Mouse (Mus musculus) kidney, adult 11 months (tissue): Measurements from ENCODE around the gene Mcrip1.
"Not testable (repeated sequence)": the region's sequence is repeated elsewhere in the genome, so short reads cannot be mapped to it uniquely, and the experiment has no call there.

ENCODE experiments used
- DNase-seq: peaks from one replicate; pipeline ENCODE4 v3.0.0; 2022

Mcrip1 gene

DNA sequence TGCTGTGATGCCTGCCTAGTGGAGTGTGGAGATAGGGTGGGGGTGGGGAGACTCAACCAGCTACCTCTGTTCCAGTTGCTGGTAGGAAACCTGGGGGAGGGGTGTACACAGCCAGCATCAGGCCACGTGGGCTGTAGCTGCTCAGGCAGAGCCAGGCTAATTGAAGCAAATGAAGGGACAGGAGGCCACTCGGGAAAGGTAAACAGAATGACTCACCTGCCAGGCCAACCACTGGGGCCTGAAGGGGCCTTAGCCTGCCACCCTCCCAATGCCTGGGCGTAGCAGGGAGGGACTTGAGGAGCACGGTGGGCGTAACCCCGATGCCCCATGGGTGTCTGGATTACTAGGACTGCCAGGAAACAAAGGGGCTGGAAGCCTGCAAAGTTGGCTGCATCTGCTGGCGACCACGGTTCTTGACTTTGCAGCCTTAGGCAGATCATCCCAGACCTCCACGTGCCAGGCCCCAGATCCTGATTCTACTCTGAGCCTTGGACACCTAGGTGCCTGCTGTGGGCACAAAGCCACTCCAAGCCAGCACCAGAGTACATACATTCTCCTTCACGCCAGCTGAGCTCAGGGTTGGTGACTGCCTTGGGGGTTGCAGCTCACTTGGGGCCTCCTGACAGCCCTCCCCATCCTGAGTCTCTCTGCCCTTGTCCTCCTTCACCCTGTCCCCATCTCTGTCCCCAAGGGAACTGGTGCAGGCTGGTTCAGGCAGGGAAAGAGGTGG is 10.1 kb downstream of the Mcrip1 start:
- peak; percentile 93 for DNase-seq

DNA sequence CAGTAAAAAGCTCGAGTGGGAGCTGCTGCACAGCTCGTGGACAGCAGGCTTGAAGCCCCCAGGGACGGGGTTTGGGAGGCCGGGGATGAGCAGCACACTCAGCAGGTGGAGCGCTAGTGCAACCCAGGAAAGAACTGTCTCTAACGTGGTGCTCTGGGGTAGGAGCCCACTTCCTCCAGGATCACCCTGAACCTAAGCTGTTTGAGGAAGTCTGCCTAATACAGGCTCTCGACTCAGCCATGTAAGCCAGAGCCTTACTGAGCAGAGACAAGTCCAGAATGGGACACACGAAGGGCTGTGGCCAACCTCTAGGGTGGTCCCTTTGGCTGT is 10.6 kb downstream of the Mcrip1 start:
- no peak for DNase-seq

DNA sequence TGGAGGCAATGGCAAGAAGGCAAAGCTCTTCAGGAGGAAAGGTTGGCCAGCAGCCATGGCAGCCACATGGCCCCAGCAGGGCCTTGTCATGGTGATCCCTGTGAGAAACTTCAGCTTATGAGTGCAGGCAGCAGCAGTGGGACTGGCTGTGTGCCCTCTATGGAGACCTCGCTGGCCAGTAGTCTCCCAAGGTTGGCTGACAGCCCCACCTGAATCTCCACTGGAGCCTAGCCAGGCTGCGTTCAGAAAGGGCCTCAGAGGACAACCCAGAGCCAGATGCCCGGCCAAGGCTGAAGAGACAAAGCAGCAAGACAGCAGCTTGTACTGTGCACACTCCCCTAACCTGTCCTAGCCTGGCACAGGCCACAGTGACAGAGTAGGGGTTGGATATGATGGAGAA is 11.0 kb downstream of the Mcrip1 start:
- DNase-seq, result peak; percentile 93

DNA sequence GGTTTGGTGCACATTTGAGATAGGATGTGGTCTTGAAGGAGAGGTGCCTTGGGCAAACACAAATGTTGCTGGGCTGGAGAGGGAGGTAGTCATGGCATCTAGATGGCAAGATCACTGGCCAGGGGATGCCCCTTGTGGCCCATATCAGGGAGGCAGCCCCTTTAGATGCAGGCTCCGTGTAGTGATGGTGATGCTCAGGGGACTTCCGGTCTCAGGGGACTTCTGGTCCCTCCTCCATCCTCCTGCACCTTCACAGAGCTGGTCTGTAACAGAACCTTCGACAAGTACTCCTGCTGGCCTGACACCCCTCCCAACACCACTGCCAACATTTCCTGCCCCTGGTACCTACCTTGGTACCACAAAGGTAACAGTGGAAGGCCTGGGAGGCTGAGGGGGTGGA is 13.7 kb downstream of the Mcrip1 start:
- no peak for DNase-seq

DNA sequence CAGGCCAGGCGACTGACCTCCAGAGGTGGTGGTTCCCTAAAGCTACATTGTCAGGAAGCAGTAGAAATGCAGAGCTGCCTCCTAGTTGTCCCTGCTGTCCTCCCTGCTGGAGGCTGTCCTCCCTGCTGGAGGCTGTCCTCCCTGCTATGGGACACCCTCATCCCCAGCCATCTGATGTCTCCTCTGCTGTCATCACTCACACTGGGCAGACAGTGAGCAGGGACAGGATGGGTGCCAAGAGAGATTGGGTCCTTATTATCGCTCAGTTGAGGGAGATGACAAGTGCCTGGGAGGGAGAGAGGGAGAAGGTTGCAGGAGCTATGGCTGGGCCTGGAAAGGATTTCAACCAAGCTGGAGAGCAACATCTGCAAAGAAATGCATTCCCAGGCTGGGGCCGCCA is 14.4 kb downstream of the Mcrip1 start:
- no peak for DNase-seq

DNA sequence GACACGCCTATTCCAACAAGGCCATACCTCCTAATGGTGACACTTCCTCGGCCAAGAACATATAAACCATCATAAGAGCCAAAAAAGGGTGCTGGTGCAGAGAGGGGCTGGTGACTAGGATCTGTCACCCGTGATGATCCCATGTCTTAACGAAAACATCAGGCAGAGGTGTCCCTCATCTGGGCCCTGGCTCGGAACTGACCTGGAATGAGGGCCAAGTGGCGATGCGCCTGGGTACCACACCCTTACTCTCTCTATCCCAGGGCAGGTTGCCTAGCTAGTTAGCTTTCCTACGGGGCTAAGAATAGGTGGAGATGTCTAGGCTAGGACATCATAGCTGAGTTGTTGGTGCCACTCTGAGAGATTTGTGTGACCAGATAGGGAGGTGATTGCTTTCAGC is 15.4 kb downstream of the Mcrip1 start:
- DNase-seq, result no peak

DNA sequence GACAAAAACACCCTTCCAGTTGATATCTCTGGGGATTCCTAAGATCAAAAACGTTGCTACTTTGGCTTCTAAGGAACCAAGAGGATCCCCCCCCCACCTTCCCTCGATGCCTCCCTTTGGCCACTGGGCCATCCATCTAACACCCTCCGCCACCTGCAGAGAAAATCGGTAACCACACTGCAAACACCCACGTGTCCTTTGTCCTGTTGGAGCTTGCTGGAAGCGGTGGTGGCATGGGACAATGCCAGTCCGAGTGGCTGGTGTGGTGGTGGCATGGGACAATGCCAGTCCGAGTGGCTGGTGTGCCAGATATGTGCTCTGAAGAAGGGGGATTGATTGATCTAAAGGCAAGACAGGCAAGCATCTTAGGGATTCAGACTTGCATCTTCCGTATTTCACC is 17.9 kb downstream of the Mcrip1 start:
- peak; percentile 46 for DNase-seq

DNA sequence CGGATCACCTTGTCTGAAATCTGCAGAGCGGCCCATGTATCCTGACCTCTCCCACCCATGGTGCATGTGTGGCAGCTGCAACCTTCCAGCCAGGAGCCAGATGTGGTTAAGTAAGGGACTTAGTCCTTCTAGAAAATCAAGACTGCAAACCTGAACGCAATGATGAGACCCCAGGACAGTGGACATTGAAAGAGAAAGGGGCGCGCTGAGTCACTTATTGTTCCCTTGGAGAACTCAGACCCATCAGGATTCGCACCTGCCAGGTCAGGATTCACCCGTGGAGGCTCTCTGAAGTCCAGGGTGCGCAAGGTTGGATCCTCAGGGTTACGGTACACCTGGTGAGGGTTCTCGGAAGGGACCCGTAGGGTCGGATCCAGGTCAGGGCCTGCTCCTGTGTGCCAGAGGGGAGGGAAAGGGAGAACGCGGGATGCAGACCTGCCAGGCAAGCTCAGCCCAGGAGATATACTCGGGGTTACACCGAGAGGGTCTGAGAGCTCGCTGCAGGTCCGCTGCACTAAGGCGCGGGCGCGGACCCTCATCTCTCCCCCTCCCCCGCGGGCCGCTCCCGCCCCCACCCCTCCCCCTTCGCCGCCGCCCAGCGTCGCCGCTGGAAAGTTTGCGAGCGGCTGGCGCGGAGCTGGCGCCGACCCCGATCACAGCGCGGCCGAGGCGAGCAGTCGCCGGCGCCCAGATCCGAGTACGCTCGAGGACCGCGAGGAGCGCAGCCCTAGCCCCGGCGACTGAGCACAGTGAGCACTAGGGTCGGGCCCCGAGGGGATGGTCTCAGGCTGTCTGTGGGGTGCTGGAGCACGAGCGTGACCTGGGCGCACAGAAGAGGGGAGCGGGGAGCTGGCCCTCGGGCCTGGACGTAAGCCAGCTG is 19.2 kb downstream of the Mcrip1 start, which contains the start of gene Gcgr:
Gene Gcgr, plus strand, starts transcription at position 615 of the 880 bp plus-strand sequence.
- no peak for DNase-seq

DNA sequence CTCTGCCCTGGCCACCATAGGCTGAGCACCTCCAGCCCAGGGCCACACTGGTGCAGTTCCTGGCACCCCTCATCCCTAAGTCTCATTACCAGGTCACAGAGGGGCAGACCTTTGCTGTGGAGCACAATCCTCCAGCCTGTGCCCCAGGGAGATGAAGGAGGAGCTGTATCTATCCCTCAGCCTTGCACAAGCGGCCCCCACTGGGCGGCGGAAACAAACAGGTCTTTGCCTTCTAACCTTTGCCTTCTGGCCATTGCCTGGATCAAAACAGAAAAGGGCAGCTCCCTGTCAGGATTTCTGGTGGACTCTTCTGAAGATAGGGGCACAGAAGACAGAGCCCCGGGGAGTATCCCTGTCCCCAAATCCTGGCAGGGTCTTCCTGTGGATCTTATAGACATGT is 20.6 kb downstream of the Mcrip1 start:
- DNase-seq, result no peak

DNA sequence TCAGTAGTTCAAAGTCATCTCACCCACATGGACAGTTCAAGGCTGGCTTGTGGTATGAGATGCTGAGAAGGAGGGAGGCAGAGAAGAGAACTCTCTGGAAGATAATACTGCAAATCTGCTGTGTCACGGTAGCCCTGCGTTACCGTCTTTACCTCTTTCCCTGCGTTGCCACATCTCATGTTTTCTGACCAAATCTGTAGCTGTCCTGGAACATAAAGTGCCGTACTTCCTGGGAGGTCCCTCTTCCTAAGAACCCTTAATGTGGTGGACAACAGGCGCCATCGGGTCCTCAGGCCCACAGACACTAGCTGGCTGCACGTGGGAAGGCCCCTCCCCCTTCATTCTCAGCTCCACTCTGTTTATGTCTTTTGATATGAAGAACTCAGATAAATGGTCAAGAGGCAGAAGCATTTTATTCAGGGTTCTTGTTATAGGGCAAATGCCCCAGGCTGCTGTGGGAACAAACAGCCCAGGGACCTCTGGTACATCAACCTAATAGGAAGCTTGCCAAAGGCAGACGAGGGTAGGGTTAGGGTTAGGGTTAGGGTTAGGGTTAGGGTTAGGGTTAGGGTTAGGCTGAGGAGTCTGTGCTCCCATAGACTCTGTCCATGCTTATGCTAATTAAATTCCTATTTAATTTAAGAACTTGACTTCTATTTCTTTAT is 21.7 kb downstream of the Mcrip1 start:
- DNase-seq, result no peak

DNA sequence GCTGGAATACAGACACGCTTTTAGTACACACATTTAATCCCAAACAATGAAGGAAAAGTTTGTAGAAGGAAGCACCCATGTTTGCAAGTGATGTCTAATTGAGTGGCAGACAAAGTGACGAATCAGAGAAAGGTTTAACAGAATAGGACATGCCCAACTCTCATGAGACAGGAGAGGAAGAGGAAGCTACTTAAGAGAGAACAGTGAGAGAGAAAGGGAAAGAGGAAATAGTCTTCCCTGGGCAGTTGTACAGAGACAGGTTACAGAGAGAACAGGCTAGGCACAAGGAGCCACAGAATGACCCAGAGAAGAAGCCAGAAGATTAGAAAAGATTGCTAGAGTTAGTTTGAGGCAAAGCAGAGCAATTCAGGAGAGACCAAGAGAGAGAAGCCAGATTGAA is 23.6 kb downstream of the Mcrip1 start:
- no peak for DNase-seq

DNA sequence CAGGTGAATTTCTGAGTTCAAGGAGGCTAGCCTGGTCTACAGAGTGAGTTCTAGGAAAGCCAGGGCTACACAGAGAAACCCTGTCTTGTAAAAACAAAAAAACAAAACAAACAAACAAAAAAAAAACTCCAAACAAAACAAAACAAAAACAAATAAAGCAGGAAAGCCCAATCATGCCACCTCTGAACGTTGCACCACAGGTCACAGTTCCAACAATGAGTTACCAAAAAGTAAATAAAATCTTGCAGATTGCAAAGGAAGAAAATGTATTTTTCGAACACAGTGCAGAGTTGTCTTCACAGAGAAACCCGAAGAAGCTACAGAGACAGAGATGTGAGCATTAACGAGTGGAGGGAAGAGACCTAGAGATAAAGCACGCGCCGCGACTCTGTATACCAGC is 26.9 kb downstream of the Mcrip1 start:
- no peak for DNase-seq

DNA sequence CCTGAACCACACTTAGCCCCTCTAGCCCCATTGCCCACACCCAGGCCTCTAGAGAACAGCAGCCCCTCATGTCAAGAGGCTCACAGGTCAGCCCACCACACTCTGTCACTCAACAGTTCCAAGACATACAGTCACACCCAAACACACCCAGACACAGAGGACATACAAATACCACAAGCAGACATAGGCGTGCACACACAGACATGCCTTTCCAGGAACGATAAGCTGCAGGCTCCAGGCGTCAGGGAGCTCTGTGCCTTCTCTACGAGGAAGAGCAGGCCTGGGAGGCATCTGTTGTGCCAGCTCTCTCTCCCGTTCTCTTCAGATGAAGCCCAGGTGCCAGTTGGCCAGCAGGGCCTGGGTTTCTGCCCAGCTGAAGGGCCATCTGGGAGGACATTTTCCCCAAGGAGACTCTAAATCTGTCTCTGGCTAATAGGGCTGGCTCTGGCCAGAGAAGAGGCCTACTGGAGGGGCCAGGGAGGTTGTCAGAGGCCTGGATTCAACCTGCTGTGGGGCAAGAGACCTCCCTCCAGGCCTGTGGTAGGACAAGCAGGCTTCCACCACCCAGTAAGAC is 28.5 kb downstream of the Mcrip1 start:
- DNase-seq, result no peak

DNA sequence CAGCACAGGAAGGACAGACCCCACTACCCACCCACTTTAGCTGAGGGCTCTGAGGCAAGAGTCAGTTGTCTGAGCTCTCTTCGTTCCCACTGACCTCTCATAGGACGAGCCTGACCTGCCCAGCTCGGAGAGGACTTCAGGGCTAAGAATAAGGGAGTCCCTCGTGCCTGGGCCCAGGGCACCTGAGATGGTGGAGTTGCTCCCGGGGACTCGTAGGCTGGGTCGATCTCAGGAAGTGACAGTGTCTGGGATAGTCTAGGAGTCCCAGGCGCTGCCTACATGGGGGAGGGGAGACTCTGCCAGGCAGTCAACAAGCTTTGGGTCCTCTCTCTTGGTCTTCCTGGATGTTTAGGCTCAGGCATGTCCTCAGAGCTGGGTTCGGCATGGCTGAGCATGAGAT is 29.0 kb downstream of the Mcrip1 start:
- no peak for DNase-seq

DNA sequence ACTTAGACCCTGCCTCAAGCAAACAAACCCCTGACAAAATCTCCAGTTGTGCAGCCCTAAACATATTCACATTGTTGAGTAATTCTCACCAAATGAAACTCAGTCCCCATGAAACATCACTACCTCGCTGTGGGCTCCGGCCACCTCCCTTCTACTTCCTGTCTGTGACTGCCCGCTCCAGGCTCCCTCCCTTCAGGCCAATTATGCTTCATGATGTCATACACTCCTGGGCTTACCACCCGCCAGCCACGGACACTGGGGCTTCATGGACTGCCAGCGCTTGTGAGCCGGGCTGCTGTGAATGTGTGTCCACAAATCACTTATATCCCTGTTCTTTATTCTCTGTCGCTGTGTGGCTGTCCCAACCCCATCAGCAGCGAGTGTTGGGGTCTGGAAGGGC is 29.8 kb downstream of the Mcrip1 start:
- DNase-seq, result no peak

DNA sequence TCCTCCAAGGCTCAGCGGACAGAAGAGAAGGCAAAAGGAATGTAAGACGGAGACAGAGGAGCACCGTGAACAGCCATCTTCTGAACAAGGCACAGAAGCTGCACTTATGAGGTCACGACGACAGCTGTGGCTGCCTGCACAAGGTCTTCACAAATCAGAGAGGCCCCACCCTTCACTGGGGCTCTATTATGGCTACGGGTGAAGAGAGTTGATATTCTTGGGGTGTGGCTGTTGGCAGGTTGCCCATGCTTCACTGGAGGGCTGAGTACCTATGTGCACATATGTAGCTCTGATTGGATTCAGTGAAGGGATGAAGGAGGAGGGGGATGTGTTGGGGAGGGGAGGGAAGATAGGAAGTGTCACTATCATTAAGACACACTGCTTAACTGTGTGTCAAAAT is 31.0 kb downstream of the Mcrip1 start:
- DNase-seq, result no peak

DNA sequence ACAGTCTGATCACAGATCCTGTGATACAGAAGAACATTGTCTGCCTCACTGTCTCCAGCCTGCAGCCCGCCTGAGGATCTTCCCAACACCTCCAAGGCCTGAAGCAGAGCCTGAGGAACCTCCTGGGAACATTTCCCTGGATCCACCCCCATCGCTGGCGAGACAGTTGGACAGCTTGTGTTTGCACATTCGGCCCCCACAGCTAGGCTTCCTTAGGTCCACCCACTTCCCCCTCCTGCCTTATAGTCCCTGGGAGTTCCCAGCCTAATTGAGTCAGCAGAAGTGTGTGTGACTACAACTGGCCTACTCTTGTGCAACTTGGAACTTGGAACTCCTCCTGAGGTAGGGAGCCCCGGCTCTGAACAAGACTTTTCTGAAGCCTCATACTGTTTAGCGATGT is 31.5 kb downstream of the Mcrip1 start:
- DNase-seq, result no peak

DNA sequence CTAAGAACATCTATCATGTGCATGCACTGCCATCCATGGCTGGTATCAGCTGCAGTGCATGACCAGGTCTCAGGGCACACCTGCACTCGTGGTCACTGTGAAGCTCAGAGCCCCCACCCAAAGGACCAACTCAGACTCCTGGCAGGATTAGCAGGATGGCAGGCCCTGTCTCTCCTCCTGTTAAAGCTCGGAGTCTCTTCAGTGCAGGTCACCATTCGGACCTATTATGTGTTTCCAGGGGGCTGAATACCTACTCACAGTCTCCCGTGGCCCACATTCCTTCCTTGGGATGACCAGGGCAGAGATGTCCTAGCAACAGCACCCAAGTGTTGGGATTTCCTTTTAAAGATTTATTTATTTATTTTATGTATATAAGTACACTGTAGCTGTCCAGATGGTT is 32.4 kb downstream of the Mcrip1 start:
- DNase-seq, result no peak

DNA sequence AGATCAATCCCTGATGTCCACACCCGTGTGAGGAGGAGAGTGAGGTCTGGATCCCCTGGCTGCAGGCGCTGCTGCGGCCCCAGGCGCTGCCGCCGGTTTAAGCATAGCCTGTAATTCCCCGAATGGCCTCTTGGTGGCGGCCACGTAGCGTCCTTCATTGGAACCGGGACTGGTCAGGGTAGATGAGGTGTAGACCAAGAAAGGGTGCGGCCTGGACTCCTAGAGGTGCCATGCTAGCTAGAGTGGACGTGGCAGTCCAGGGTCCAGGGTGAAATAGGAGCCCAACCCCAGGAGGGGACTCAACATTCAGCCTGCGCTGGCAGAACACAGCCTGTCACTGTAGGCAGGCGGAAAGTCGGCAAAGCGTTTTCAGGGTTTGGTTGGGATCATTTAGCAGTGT is 33.9 kb downstream of the Mcrip1 start:
- peak; percentile 86 for DNase-seq

DNA sequence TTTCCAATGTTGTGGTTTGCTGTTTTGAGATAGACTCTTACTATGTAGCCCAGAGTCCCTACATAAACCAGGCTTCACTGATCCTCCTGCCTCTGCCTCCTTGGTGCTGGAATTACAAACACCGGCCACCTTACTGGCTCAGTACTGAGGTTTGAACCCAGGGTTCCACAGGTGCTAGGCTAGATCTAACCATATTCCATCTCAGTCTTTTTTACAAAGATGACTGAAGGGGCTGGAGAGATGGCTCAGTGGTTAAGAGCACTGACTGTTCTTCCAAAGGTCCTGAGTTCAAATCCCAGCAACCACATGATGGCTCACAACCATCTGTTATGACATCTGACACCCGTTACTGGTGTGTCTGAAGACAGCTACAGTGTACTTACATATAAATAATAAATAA is 35.3 kb downstream of the Mcrip1 start:
- DNase-seq, result not testable (repeated sequence)

DNA sequence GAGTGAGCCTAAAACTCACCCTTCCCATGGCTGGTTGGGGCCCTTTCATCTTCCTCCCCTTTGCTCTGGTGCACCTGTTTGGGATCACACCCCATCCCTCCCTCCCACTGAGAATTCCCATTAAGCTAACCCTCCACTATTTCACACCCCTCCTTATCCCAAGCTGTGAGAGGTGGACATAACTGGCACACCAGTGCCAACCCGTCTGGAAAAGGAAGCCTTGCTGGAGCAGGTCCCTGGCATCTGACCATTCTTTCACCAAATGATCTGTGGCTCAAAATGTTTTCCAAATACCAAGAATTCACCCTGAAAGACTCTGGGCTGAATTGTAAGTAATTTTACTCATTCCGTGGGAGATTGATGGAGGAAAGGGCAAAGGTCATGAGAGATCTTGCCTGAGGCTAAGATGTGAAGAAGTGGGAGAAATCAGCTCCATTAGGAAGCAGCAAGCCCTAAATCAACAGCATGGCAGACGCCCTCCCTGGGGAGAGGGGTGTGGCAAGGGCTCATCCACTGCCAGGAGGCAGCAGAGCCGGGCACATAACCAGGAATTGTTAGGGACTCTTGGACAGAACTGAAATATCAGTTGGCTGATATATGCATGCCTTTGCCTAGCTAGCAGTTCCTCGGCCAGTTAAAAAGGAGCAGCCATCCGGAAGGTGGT is 36.6 kb downstream of the Mcrip1 start:
- no peak for DNase-seq

DNA sequence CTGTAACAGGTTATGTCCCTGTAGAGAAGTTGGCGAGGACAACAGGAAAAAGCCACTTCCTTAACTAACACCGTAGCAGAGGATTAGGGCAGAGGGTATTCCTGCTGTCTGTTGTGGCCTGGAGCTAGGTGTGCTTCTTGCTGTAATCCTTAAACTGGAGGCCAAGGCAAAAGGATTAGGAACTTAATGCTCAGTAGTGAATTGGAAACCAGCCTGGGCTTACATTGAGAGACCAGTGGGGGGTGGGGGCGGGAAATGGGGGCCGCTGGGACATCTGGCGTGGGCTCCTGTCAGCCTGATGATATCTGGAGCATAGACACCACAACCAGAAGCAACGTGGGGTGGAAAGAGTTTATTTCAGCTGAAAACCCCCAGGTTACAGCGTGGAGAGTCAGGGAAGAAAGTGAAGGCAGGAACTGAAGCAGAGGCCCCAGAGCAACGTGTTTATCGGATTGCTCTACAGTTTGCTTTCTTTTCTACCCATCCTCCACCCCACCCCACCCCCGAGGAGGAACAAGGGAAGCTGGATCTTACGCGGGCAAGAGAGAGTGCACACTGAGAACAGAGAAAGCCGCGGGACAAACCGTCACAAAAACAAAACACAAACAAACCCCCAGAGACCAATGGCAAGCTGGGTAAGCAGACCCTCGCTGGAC is 39.0 kb downstream of the Mcrip1 start:
- no peak for DNase-seq

DNA sequence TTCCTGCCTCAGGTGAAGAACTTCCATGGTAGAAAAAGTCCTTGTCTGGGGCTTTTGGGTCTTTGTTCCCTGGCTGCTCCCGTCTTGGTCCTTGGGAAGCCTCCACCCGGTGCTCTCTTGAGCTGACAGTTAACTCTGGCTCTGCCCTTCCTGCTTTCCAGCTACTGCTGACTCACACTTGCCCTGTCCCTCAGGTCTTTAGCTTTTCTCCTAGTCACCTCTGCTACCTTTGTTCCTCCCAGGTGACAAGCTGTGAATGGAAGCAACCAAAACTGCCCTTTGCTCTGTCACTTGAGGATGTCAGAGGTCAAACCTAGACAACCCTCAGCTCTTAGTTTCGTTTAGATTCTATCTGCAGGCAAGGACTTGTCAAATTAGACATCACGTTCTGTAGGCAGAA is 39.6 kb downstream of the Mcrip1 start:
- DNase-seq, result no peak
